Mouse (Mus musculus): ENCODE results near the gene Mageh1. TPM values are rescaled to one million over a fixed set of nuclear protein-coding genes. Genes with fewer than 3 reads are reported as not detected.
A peak's percentile ranks its signal among the peaks of the same experiment; 100 is the strongest.
"Not testable (repeated sequence)": the region's sequence is repeated elsewhere in the genome, so short reads cannot be mapped to it uniquely, and the experiment has no call there.

The Mageh1 gene
- 116 and 128 TPM in 2 replicates for polyA plus RNA-seq (2015; fragmentation: Nextera tagmentation; extraction: Ambion mirVana)

GRCm38 (mm10) chrX:153037087-153037971 is at the start of gene Mageh1:
Gene Mageh1, minus strand, starts transcription at chrX:153037575.
- WGBS: 15% methylated on average over 41 of the region's 49 CpGs
- Histone ChIP-seq H3K36me3 (ENCODE audit: control insufficient read depth, insufficient read depth, low read length) (no peaks in the 10 kb centered on the region), H3K27me3 (replicated peaks; ENCODE audit: control insufficient read depth, insufficient read depth, low read length) (no peaks in the 10 kb centered on the region), H3K4me1 (ENCODE audit: control insufficient read depth, insufficient read depth, low read depth, low read length) (no peaks in the 10 kb centered on the region; the same call in 1 of the 2 replicates), H3K4me3 (ENCODE audit: low read length) (peak within 1 kb of the TSS; percentile 51), H3K4me2 (ENCODE audit: low read length) (peak within 1 kb of the TSS; percentile 49), H3K9ac (ENCODE audit: low read depth, low read length) (peak within 1 kb of the TSS; percentile 71), H3K9me3 (ENCODE audit: control insufficient read depth, low read length) (no peaks in the 10 kb centered on the region), H3K27ac (ENCODE audit: low read depth, low read length) (peak within 1 kb of the TSS; percentile 87)
- peak; percentile 94 for ATAC-seq

- 22% methylated on average over 6 of the region's 22 CpGs for WGBS
- ATAC-seq: peak; percentile 93
- not testable (repeated sequence) for H3K36me3 ChIP-seq (ENCODE audit: control insufficient read depth, insufficient read depth, low read length); H3K9ac ChIP-seq (ENCODE audit: low read depth, low read length); H3K9me3 ChIP-seq (ENCODE audit: control insufficient read depth, low read length); H3K4me1 ChIP-seq (ENCODE audit: control insufficient read depth, insufficient read depth, low read depth, low read length); H3K27me3 ChIP-seq (replicated peaks; ENCODE audit: control insufficient read depth, insufficient read depth, low read length)
- Histone ChIP-seq H3K27ac (ENCODE audit: low read depth, low read length) (peak overlapping the region; percentile 87), H3K4me3 (ENCODE audit: low read length) (peak overlapping the region; percentile 51), H3K4me2 (ENCODE audit: low read length) (peak overlapping the region; percentile 49)
These were observed 783 bp upstream of the Mageh1 start for GRCm38 (mm10) chrX:153037972-153038744.

- H3K27me3 ChIP-seq (replicated peaks; ENCODE audit: control insufficient read depth, insufficient read depth, low read length): not testable (repeated sequence)
These were observed 5.8 kb downstream of the Mageh1 start for GRCm38 (mm10) chrX:153031547-153031946.

GRCm38 (mm10) chrX:153025709-153026108 is 11.7 kb downstream of the Mageh1 start:
- not testable (repeated sequence) for H3K36me3 ChIP-seq (ENCODE audit: control insufficient read depth, insufficient read depth, low read length); H3K9me3 ChIP-seq (ENCODE audit: control insufficient read depth, low read length); H3K27me3 ChIP-seq (replicated peaks; ENCODE audit: control insufficient read depth, insufficient read depth, low read length); H3K4me2 ChIP-seq (ENCODE audit: low read length); H3K9ac ChIP-seq (ENCODE audit: low read depth, low read length); H3K27ac ChIP-seq (ENCODE audit: low read depth, low read length); H3K4me1 ChIP-seq (ENCODE audit: control insufficient read depth, insufficient read depth, low read depth, low read length); H3K4me3 ChIP-seq (ENCODE audit: low read length); ATAC-seq
- 80% methylated on average over 2 of the region's 3 CpGs for WGBS

More at GRCm38 (mm10) chrX:153031547-153031946, 5.8 kb downstream of the Mageh1 start:
- ATAC-seq; H3K4me1 ChIP-seq (ENCODE audit: control insufficient read depth, insufficient read depth, low read depth, low read length); H3K9ac ChIP-seq (ENCODE audit: low read depth, low read length); H3K9me3 ChIP-seq (ENCODE audit: control insufficient read depth, low read length); H3K4me3 ChIP-seq (ENCODE audit: low read length); H3K27ac ChIP-seq (ENCODE audit: low read depth, low read length); H3K4me2 ChIP-seq (ENCODE audit: low read length); H3K36me3 ChIP-seq (ENCODE audit: control insufficient read depth, insufficient read depth, low read length): not testable (repeated sequence)

GRCm38 (mm10) chrX:153025255-153025654 is 12.1 kb downstream of the Mageh1 start:
- not testable (repeated sequence) for H3K27ac ChIP-seq (ENCODE audit: low read depth, low read length); H3K9me3 ChIP-seq (ENCODE audit: control insufficient read depth, low read length); H3K4me2 ChIP-seq (ENCODE audit: low read length); H3K4me3 ChIP-seq (ENCODE audit: low read length); H3K4me1 ChIP-seq (ENCODE audit: control insufficient read depth, insufficient read depth, low read depth, low read length); H3K36me3 ChIP-seq (ENCODE audit: control insufficient read depth, insufficient read depth, low read length); H3K27me3 ChIP-seq (replicated peaks; ENCODE audit: control insufficient read depth, insufficient read depth, low read length); H3K9ac ChIP-seq (ENCODE audit: low read depth, low read length); ATAC-seq
- no CpG with 5 or more reads among the region's 3 CpGs for WGBS

GRCm38 (mm10) chrX:153007685-153008047 is 29.7 kb downstream of the Mageh1 start:
- Histone ChIP-seq H3K27ac (ENCODE audit: low read depth, low read length) (peak overlapping the region; percentile 90), H3K4me1 (ENCODE audit: control insufficient read depth, insufficient read depth, low read depth, low read length) (no peaks in the 10 kb centered on the region), H3K27me3 (replicated peaks; ENCODE audit: control insufficient read depth, insufficient read depth, low read length) (no peaks in the 10 kb centered on the region; the same call in 1 of the 2 replicates), H3K9me3 (ENCODE audit: control insufficient read depth, low read length) (no peaks in the 10 kb centered on the region), H3K4me3 (ENCODE audit: low read length) (peak overlapping the region; percentile 61), H3K36me3 (ENCODE audit: control insufficient read depth, insufficient read depth, low read length) (no peaks in the 10 kb centered on the region), H3K9ac (ENCODE audit: low read depth, low read length) (peak overlapping the region; percentile 75), H3K4me2 (ENCODE audit: low read length) (peak overlapping the region; percentile 68)
- 26% methylated on average over 9 of the region's 9 CpGs for WGBS
- ATAC-seq: no peak; the same call in 1 of the 2 replicates

GRCm38 (mm10) chrX:153007021-153007684 is 30.2 kb downstream of the Mageh1 start:
- no peaks in the 10 kb centered on the region for H3K36me3 ChIP-seq (ENCODE audit: control insufficient read depth, insufficient read depth, low read length)
- no peaks in the 10 kb centered on the region; the same call in 1 of the 2 replicates for H3K27me3 ChIP-seq (replicated peaks; ENCODE audit: control insufficient read depth, insufficient read depth, low read length)
- H3K4me2 ChIP-seq (ENCODE audit: low read length): peak overlapping the region; percentile 68
- peak overlapping the region; percentile 90 for H3K27ac ChIP-seq (ENCODE audit: low read depth, low read length)
- H3K9me3 ChIP-seq (ENCODE audit: control insufficient read depth, low read length): no peaks in the 10 kb centered on the region
- no peaks in the 10 kb centered on the region for H3K4me1 ChIP-seq (ENCODE audit: control insufficient read depth, insufficient read depth, low read depth, low read length)
- peak overlapping the region; percentile 75 for H3K9ac ChIP-seq (ENCODE audit: low read depth, low read length)
- WGBS: 24% methylated on average over 49 of the region's 58 CpGs
- peak overlapping the region; percentile 61 for H3K4me3 ChIP-seq (ENCODE audit: low read length)
- peak; percentile 91 for ATAC-seq

- H3K4me3 ChIP-seq (ENCODE audit: low read length): peak within 1 kb of the TSS; percentile 61
- H3K9ac ChIP-seq (ENCODE audit: low read depth, low read length): peak within 1 kb of the TSS; percentile 75
- peak; percentile 89 for ATAC-seq
- no peaks in the 10 kb centered on the region for H3K27me3 ChIP-seq (replicated peaks; ENCODE audit: control insufficient read depth, insufficient read depth, low read length)
- peak within 1 kb of the TSS; percentile 68 for H3K4me2 ChIP-seq (ENCODE audit: low read length)
- no peaks in the 10 kb centered on the region for H3K36me3 ChIP-seq (ENCODE audit: control insufficient read depth, insufficient read depth, low read length)
- no peaks in the 10 kb centered on the region for H3K4me1 ChIP-seq (ENCODE audit: control insufficient read depth, insufficient read depth, low read depth, low read length)
- WGBS: 12% methylated on average over 23 of the region's 23 CpGs
- H3K9me3 ChIP-seq (ENCODE audit: control insufficient read depth, low read length): no peaks in the 10 kb centered on the region
- peak within 1 kb of the TSS; percentile 90 for H3K27ac ChIP-seq (ENCODE audit: low read depth, low read length)
These were observed 31.0 kb downstream of the Mageh1 start, which contains the start of gene Usp51 for GRCm38 (mm10) chrX:153006387-153006841. Gene Usp51, plus strand, starts transcription at chrX:153006469.
